Mouse (Mus musculus): ENCODE data around the gene Akr1b10. TPM values are rescaled to one million over a fixed set of nuclear protein-coding genes. Genes with fewer than 3 reads are reported as not detected.

Gene Akr1b10
- polyA plus RNA-seq (2017; shearing (Covaris generic)): 38.5 TPM

GRCm38 (mm10) chr6:34384110-34384661 lies at the start of gene Akr1b10:
Akr1b10 (plus strand) TSS chr6:34384218.

GRCm38 (mm10) chr6:34353658-34354353 lies 30.2 kb upstream of the Akr1b10 start, which contains the start of gene Akr1b8:
Akr1b8 (plus strand) TSS chr6:34354119.

GRCm38 (mm10) chr6:34412023-34412422 lies 28.0 kb downstream of the Akr1b10 start, which contains the start of gene Akr1b7:
Akr1b7 (plus strand) TSS chr6:34412334.

Other genes starting within 250 kb of the Akr1b10 start
- gene Slc35b4, start 207.1 kb upstream of the Akr1b10 start, polyA plus RNA-seq (2017; shearing (Covaris generic)): 27.6 TPM
- gene Akr1b3, start 66.7 kb upstream of the Akr1b10 start, polyA plus RNA-seq (2017; shearing (Covaris generic)): 301 TPM
- 1.3 TPM for gene Akr1b8, start 30.1 kb upstream of the Akr1b10 start, polyA plus RNA-seq (2017; shearing (Covaris generic))
- gene Akr1b7, start 28.1 kb downstream of the Akr1b10 start, polyA plus RNA-seq (2017; shearing (Covaris generic)): not detected
- gene Bpgm, start 92.0 kb downstream of the Akr1b10 start, polyA plus RNA-seq (2017; shearing (Covaris generic)): 29.5 TPM
- gene Cald1, start 214.3 kb downstream of the Akr1b10 start, polyA plus RNA-seq (2017; shearing (Covaris generic)): not detected

Data from effector memory CD4-positive, alpha-beta T cell, adult 5 months (primary cell).